Mouse (Mus musculus): ENCODE measurements around the gene Scn4b. TPM values are rescaled to one million over a fixed set of nuclear protein-coding genes. Genes with fewer than 3 reads are reported as not detected.

The Scn4b gene
- polyA plus RNA-seq (2017; shearing (Covaris generic)) = under 1 TPM; 0.17 TPM

DNA sequence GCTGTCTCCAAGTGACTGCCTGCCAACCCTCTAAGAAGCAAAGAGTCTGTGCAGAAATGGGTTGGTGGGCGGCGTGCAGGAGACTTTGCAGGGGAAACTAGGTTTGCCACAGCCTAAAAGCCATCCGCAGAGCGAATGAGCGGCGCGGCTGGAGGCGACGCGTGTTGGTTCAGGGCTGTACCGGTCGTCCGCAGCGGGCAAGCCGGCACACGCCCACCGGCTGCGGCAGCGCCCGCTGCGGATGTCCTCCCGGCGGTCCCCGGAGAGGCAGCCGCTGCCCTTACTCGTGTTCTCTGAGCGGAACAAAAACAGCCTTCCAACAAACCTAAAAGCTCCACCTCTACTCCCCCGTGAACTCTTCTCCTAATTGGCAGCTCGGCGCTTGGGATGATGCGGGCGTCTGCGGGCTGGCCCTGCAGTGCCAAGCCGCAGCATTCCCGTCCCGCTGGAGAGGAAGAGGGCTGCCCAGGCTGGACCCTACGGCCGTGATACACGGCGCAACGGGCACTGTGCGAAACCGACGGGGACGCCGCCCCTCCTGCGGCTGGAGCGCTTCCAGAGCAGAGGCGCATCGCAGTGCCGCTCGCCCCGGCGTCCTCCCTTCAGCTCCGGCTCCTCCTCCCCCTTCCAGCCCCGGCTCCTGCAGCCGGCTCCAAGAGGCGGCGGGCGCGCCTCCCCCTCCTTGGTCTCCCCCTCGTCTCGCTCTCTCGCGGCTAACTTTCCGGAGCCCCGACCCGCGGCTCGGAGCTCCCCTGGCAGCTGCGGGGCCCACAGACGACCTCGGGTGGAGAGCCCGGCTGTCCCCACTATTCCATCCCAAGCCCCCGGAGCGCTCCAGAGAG lies at the start of gene Scn4b:
TSS of gene Scn4b (plus strand) at position 205 of the 842 bp plus-strand sequence.

GRCm38 (mm10) chr9:45117741-45118431 lies 20.3 kb upstream of the Scn4b start, which contains the start of gene Scn2b:
Gene Scn2b, plus strand, starts transcription at chr9:45117782.

DNA sequence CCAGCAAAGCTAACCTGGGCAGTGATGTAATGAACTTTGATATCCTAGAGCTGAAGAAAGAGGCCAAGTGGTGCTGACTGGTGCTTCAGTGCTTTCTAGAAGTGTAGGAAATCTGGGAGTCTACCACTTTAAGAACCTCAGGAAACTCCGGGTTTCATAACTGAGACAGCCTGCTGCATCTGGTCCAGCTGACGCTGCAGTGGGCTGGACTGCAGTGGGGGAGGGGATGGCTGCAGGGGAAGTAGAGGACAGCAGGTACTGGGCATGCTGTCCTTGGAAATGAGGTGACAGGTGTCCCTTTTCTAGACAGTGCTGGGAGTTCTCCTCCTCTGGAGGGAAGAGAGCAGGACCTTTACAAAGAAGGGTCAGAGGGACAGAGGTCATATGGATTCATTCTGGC lies 43.6 kb downstream of the Scn4b start, which contains the start of gene BC049352:
TSS of gene BC049352 (plus strand) at position 238 of the 400 bp plus-strand sequence.

Other genes with a start within 250 kb of the Scn4b start
- 100 to 1,000 TPM; 431 to 474 TPM for gene Atp5l, start 217.7 kb upstream of the Scn4b start, polyA plus RNA-seq (2017; shearing (Covaris generic))
- gene Ube4a, start 172.8 kb upstream of the Scn4b start, polyA plus RNA-seq (2017; shearing (Covaris generic)) = 10 to 100 TPM; 34.1 to 51.6 TPM
- 1,000 to 10,000 TPM; 1,406 to 1,429 TPM for gene Cd3g, start 158.0 kb upstream of the Scn4b start, polyA plus RNA-seq (2017; shearing (Covaris generic))
- gene Cd3d, start 156.6 kb upstream of the Scn4b start, polyA plus RNA-seq (2017; shearing (Covaris generic)) = 1,000 to 10,000 TPM in 1 of 2 experiments, 100 to 1,000 TPM in 1; 999 to 1,041 TPM
- 1,000 to 10,000 TPM; 1,185 to 1,542 TPM for gene Cd3e, start 128.8 kb upstream of the Scn4b start, polyA plus RNA-seq (2017; shearing (Covaris generic))
- under 1 TPM; 0.05 to 0.34 TPM for gene Mpzl2, start 98.6 kb upstream of the Scn4b start, polyA plus RNA-seq (2017; shearing (Covaris generic))
- 10 to 100 TPM; 16.8 to 18.0 TPM for gene Mpzl3, start 83.2 kb upstream of the Scn4b start, polyA plus RNA-seq (2017; shearing (Covaris generic))
- 10 to 100 TPM in 1 of 2 experiments, 1 to 10 TPM in 1; 9.3 to 64.5 TPM for gene Jaml, start 59.2 kb upstream of the Scn4b start, polyA plus RNA-seq (2017; shearing (Covaris generic))
- under 1 TPM in 1 of 2 experiments, not detected in 1; 0.10 TPM for gene Scn2b, start 20.6 kb upstream of the Scn4b start, polyA plus RNA-seq (2017; shearing (Covaris generic))
- 1 to 10 TPM in 1 of 2 experiments, under 1 TPM in 1; 0.55 to 3.8 TPM for gene BC049352, start 43.6 kb downstream of the Scn4b start, polyA plus RNA-seq (2017; shearing (Covaris generic))
- not detected for gene Tmprss4, start 65.7 kb downstream of the Scn4b start, polyA plus RNA-seq (2017; shearing (Covaris generic))
- gene Il10ra, start 130.8 kb downstream of the Scn4b start, polyA plus RNA-seq (2017; shearing (Covaris generic)) = 100 to 1,000 TPM in 1 of 2 experiments, 10 to 100 TPM in 1; 38.3 to 141 TPM
- 1 to 10 TPM in 1 of 2 experiments, under 1 TPM in 1; 0.74 to 3.0 TPM for gene Tmprss13, start 180.7 kb downstream of the Scn4b start, polyA plus RNA-seq (2017; shearing (Covaris generic))
- gene Fxyd6, start 231.8 kb downstream of the Scn4b start, polyA plus RNA-seq (2017; shearing (Covaris generic)) = under 1 TPM; 0.34 to 0.38 TPM